Mouse (Mus musculus) gastrocnemius, adult 8-10 months (tissue): ENCODE results near the gene Tmem198b. TPM values are rescaled to one million over a fixed set of nuclear protein-coding genes. Genes with fewer than 3 reads are reported as not detected.
A peak's percentile ranks its signal among the peaks of the same experiment; 100 is the strongest.
"Not testable (repeated sequence)": the region's sequence is repeated elsewhere in the genome, so short reads cannot be mapped to it uniquely, and the experiment has no call there.

ENCODE experiments used
- DNase-seq, 2 experiments: peaks; one replicate each; pipeline ENCODE4 v3.0.0; 2022; ENCODE audit warnings: low spot score in 2 of 2
- total RNA-seq, 4 experiments: library from RNA; stranded (reverse); gene quantifications; 2 replicates each; pipeline ENCODE4 v1.2.4; 2022

Tmem198b gene
- 1 to 10 TPM; 2.0 to 2.3 (median 2.2) TPM for total RNA-seq

- peak; percentile 25 to 35 for DNase-seq
Measured at GRCm38 (mm10) chr10:128804271-128805091, at the start of gene Tmem198b. Tmem198b (minus strand) TSS chr10:128804370.

- DNase-seq: no peak
Measured at GRCm38 (mm10) chr10:128850339-128850738, 46.2 kb upstream of the Tmem198b start.

GRCm38 (mm10) chr10:128848426-128848825, 44.3 kb upstream of the Tmem198b start:
- no peak for DNase-seq

- no peak for DNase-seq
Measured at GRCm38 (mm10) chr10:128846664-128847063, 42.5 kb upstream of the Tmem198b start.

GRCm38 (mm10) chr10:128845516-128845915, 41.3 kb upstream of the Tmem198b start:
- no peak for DNase-seq

GRCm38 (mm10) chr10:128843260-128843659, 39.1 kb upstream of the Tmem198b start:
- DNase-seq: no peak

GRCm38 (mm10) chr10:128840612-128841011, 36.4 kb upstream of the Tmem198b start:
- no peak for DNase-seq

GRCm38 (mm10) chr10:128839434-128839833, 35.3 kb upstream of the Tmem198b start:
- no peak for DNase-seq

- no peak for DNase-seq
Measured at GRCm38 (mm10) chr10:128837400-128837799, 33.2 kb upstream of the Tmem198b start.

GRCm38 (mm10) chr10:128823821-128824220, 19.7 kb upstream of the Tmem198b start:
- DNase-seq: no peak

GRCm38 (mm10) chr10:128823087-128823486, 18.9 kb upstream of the Tmem198b start:
- DNase-seq: not testable (repeated sequence)

GRCm38 (mm10) chr10:128822135-128822534, 18.0 kb upstream of the Tmem198b start:
- DNase-seq: no peak

- peak; percentile 98 to 99 for DNase-seq
Measured at GRCm38 (mm10) chr10:128821358-128822056, 17.3 kb upstream of the Tmem198b start, which contains the start of gene Ormdl2. Ormdl2 (minus strand) TSS chr10:128821645.

GRCm38 (mm10) chr10:128820217-128820616, 16.0 kb upstream of the Tmem198b start:
- no peak for DNase-seq

- DNase-seq: no peak
Measured at GRCm38 (mm10) chr10:128817033-128817432, 12.9 kb upstream of the Tmem198b start, which contains the start of gene Sarnp. Sarnp (plus strand) TSS chr10:128817333.

GRCm38 (mm10) chr10:128807018-128807417, 2.8 kb upstream of the Tmem198b start:
- no peak for DNase-seq

- DNase-seq: no peak
Measured at GRCm38 (mm10) chr10:128806086-128806485, 1.9 kb upstream of the Tmem198b start.

GRCm38 (mm10) chr10:128805092-128806000, 1.2 kb upstream of the Tmem198b start:
- DNase-seq: peak; percentile 93

GRCm38 (mm10) chr10:128803771-128804270, 349 bp downstream of the Tmem198b start, which contains the start of gene Dnajc14:
Dnajc14 (plus strand) TSS chr10:128804062.
- peak; percentile 30 to 42 for DNase-seq

- no peak for DNase-seq
Measured at GRCm38 (mm10) chr10:128803361-128803760, 809 bp downstream of the Tmem198b start.

- DNase-seq: no peak
Measured at GRCm38 (mm10) chr10:128802956-128803355, 1.2 kb downstream of the Tmem198b start.
